Mouse (Mus musculus) heart, embryonic 11.5 days (tissue): Measurements from ENCODE around the gene Plaur. TPM values are rescaled to one million over a fixed set of nuclear protein-coding genes. Genes with fewer than 3 reads are reported as not detected.

Experiments
- ATAC-seq: fragments of 200-750 bp; cut with Nextera tagmentation; replicated peaks from 2 replicates; pipeline ENCODE4 v1.8.0; 2017; ENCODE audit warnings: moderate library complexity; ENCODE audit not compliant: insufficient number of reproducible peaks, low FRiP score, low TSS enrichment
- H3K27ac ChIP-seq: fragments of 300-500 bp; sonication (generic); 2 replicates; pipeline ENCODE4 v1.5.1; 2014; ENCODE audit warnings: mild to moderate bottlenecking, low read depth, low read length
- H3K27me3 ChIP-seq: fragments of 300-500 bp; sonication (generic); 2 replicates; pipeline ENCODE4 v1.6.1; 2014; ENCODE audit warnings: mild to moderate bottlenecking, low read length, mixed read lengths; ENCODE audit not compliant: control insufficient read depth, insufficient read depth
- H3K36me3 ChIP-seq: fragments of 300-500 bp; sonication (generic); 2 replicates; pipeline ENCODE4 v1.6.1; 2014; ENCODE audit warnings: mild to moderate bottlenecking, low read length, moderate library complexity, mixed read lengths; ENCODE audit not compliant: control insufficient read depth, insufficient read depth
- H3K4me1 ChIP-seq: fragments of 300-500 bp; sonication (generic); 2 replicates; pipeline ENCODE4 v1.6.1; 2014; ENCODE audit warnings: low read length; ENCODE audit not compliant: control insufficient read depth, insufficient read depth
- H3K4me2 ChIP-seq: fragments of 300-500 bp; sonication (generic); 2 replicates; pipeline ENCODE4 v1.6.1; 2014; ENCODE audit warnings: mild to moderate bottlenecking, moderate library complexity
- H3K4me3 ChIP-seq: fragments of 300-500 bp; sonication (generic); 2 replicates; pipeline ENCODE4 v1.5.1; 2014; ENCODE audit warnings: low read depth, low read length
- H3K9ac ChIP-seq: fragments of 300-500 bp; sonication (generic); 2 replicates; pipeline ENCODE4 v1.6.1; 2014; ENCODE audit warnings: mild to moderate bottlenecking, low read depth, low read length, moderate library complexity
- H3K9me3 ChIP-seq: fragments of 300-500 bp; sonication (generic); replicated peaks from 2 replicates; pipeline ENCODE4 v1.6.1; 2016; ENCODE audit warnings: low read length; ENCODE audit not compliant: control insufficient read depth
- WGBS: fragments of 180-500 bp; shearing (Covaris S2); extraction: QIAGEN DNeasy Blood & Tissue Kit; methylation state at CpG from one replicate; pipeline ENCODE4 v1.1.7; 2014; ENCODE audit not compliant: insufficient replicate concordance; 5-methylcytosine and 5-hydroxymethylcytosine counted together
- polyA plus RNA-seq: library from polyadenylated mRNA; unstranded; fragments of >200 nt; fragmentation: Nextera tagmentation; extraction: Ambion mirVana; gene quantifications from 2 replicates; pipeline ENCODE4 v1.2.1, GENCODE M21; 2014

Plaur gene
- 5.6 and 6.9 TPM in 2 replicates for polyA plus RNA-seq

DNA sequence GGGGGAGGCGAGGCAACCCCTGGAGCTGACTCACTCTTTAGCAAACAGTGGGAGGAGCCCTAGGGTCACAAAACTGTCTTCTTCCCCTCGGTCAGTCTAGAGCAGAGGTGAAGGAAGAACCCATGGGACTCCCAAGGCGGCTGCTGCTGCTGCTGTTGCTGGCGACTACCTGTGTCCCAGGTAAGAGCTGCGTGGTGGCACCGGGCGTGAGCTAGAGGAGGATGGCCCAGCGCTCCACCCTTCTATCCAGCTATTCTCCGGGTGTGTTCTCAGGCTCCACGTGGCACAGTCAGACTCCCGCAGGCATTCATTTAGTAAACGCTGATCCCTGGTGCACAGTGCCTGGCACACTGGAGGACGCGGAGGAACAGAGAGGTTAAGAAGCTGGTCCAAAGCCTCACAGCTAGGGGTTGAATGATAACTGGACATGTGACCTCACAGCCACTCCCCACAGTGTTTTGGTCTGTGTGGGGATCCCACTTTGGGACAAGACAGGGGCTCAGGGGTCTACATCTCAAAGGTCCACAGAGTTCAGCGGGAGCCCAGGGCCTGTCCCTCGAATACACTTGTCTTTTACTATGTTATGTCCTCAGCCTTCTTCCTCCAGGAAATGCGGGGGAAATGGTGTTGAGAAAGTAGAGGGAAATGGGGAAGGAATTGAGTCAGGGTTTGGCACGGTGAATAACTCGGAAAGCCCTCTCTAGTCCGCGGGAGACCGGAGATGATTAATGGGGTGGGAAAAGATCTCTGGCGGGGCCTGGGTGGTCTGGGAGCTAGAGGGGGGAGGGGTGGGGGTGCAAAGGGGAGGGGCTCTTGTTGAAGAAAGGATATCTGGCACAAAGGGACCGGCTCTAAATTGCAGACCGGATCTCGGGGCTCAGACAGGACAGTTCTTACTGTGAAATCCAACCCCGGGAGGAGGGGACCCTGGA lies at the start of gene Plaur:
Plaur (plus strand) TSS at position 97 of the 932 bp plus-strand sequence.
- peak; percentile 59; the same call in 1 of the 2 replicates for ATAC-seq
- H3K4me2 ChIP-seq, result peak within 1 kb of the TSS; percentile 56
- H3K9me3 ChIP-seq, result no peaks in the 10 kb centered on the region
- H3K4me3 ChIP-seq, result peak within 1 kb of the TSS; percentile 30
- no peaks in the 10 kb centered on the region for H3K36me3 ChIP-seq
- WGBS, result 3% methylated on average over 27 of the region's 27 CpGs
- peak within 1 kb of the TSS; percentile 43; the same call in 1 of the 2 replicates for H3K9ac ChIP-seq
- H3K4me1 ChIP-seq, result peaks cover 10% of the 10 kb centered on the region; the same call in 1 of the 2 replicates
- no peak within 1 kb of the TSS for H3K27ac ChIP-seq
- H3K27me3 ChIP-seq, result no peaks in the 10 kb centered on the region

DNA sequence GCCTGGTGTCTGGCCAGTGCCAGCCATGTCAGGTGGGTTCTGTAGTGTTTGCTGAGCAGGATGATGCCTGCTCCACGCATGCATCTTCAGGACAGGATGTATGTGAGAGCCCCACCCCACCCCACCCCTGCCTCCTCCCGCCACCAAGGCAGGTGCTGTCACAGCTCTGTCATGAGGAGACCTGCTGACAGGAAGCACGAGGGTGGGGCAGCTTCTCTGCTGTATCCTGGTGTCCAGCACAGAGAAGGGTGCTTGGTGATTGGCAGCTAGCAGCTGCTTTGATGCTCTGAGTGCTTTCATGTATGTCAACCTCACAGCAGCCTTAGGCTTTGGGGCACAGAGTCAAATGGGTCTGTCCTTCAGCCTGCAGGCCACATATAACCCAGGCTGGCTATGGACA lies 48.7 kb upstream of the Plaur start:
- H3K4me1 ChIP-seq, result peaks cover 3% of the 10 kb centered on the region; the same call in 1 of the 2 replicates
- no peak for ATAC-seq
- no peaks in the 10 kb centered on the region for H3K27me3 ChIP-seq
- WGBS, result 73% methylated on average over 3 of the region's 3 CpGs
- H3K9me3 ChIP-seq, result no peaks in the 10 kb centered on the region
- no peak overlapping the region for H3K4me3 ChIP-seq
- no peak overlapping the region for H3K27ac ChIP-seq
- no peak overlapping the region for H3K4me2 ChIP-seq
- no peak overlapping the region for H3K9ac ChIP-seq
- H3K36me3 ChIP-seq, result peaks cover 3% of the 10 kb centered on the region; the same call in 1 of the 2 replicates

DNA sequence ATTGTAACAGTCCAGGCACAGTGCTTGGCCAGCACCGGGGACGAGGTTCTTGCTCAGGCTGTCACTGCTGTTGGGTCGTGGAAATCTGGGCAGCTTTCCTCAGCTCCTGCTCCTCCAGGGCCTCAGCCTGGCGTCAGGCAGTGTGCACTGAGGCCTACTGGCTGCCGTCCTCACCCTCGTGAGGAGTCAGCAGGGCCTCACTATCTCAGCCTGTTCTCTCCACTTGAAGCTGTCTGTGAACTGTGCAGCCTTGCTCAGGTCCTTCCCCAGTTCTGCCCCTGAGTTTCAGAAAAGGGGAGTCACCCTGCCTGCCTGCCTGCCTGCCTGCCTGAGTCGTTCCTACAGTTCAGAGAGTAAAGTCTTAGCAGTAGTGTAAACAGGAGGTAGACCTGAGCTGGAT lies 47.0 kb upstream of the Plaur start:
- H3K9ac ChIP-seq, result no peak overlapping the region
- H3K4me3 ChIP-seq, result no peak overlapping the region

DNA sequence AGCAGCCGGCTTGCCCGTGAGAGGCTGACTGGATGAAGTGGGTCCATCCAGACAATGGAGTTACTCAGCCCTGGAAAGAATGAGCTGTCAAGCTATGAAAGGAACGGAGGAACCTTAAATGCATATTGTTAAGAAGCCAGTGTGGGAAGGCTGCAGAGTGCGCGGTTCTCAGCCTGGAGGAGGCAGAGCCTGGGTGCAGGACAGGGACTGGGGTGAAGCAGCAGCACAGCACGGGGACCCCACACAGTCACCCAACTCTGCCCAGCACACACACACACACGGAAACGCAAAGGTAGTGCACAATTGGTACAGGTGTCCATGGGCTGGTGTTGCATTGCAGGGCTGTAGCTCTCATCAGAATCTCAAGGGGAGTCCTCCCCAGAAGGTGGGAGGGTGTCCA lies 42.7 kb upstream of the Plaur start:
- H3K9ac ChIP-seq, result no peak overlapping the region
- no peaks in the 10 kb centered on the region for H3K9me3 ChIP-seq
- peaks cover 5% of the 10 kb centered on the region for H3K36me3 ChIP-seq

More for the DNA sequence above, 47.0 kb upstream of the Plaur start:
- 56% methylated on average over 7 of the region's 7 CpGs for WGBS
- Histone ChIP-seq H3K4me1 (peaks cover 3% of the 10 kb centered on the region; the same call in 1 of the 2 replicates), H3K4me2 (no peak overlapping the region), H3K36me3 (peaks cover 3% of the 10 kb centered on the region; the same call in 1 of the 2 replicates), H3K27me3 (no peaks in the 10 kb centered on the region), H3K27ac (peak overlapping the region; percentile 65), H3K9me3 (no peaks in the 10 kb centered on the region)
- ATAC-seq, result no peak

DNA sequence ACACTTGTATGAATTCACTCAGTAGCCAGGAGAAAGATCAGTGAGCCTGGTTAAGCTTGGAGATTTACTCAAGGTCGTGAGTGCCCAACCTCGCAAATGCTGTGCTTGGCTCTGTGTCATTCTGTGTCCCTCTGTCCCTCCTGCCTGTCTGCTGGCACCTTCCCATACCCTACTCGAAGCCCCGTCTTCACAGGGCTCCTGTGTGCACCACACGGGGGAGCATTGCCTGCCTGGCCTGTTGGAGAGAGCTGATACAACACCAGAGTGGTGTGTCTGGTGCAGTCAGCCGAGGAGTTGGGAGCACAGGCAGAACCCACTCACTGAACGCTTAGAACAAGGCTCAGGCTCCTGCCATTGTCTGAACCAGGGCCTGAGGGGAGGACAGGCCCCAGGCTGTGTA lies 40.6 kb upstream of the Plaur start:
- 70% methylated on average over 7 of the region's 7 CpGs for WGBS
- Histone ChIP-seq H3K9me3 (no peaks in the 10 kb centered on the region), H3K4me1 (peaks cover 4% of the 10 kb centered on the region; the same call in 1 of the 2 replicates), H3K27ac (no peak overlapping the region), H3K4me2 (no peak overlapping the region), H3K9ac (no peak overlapping the region), H3K27me3 (no peaks in the 10 kb centered on the region), H3K36me3 (peaks cover 5% of the 10 kb centered on the region), H3K4me3 (no peak overlapping the region)
- ATAC-seq, result no peak

More for the DNA sequence above, 42.7 kb upstream of the Plaur start:
- Histone ChIP-seq H3K27ac (no peak overlapping the region), H3K4me3 (no peak overlapping the region), H3K27me3 (no peaks in the 10 kb centered on the region), H3K4me1 (peaks cover 2% of the 10 kb centered on the region; the same call in 1 of the 2 replicates), H3K4me2 (no peak overlapping the region)
- ATAC-seq, result no peak
- WGBS, result 73% methylated on average over 8 of the region's 8 CpGs

DNA sequence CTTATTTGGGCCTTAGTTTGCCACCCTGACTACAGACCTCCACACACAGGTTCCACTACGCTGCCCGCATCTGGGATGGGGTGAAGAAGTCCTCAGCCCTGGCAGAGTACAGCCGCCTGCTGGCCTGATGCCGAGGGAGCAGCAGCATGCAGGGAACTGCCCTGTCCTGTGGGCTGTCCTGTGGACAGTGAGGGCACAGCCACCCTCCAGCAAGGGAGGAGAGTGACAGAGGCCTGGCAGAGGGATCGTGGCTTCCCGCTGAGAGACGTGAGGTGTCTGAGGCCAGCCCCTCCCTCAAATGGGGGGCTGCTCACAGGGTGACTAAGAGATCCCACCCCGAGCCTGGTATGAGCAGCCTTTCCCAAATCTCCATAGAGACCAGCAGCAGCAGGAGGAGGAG lies 40.0 kb upstream of the Plaur start:
- Histone ChIP-seq H3K4me2 (no peak overlapping the region), H3K9me3 (no peaks in the 10 kb centered on the region), H3K4me1 (peaks cover 4% of the 10 kb centered on the region; the same call in 1 of the 2 replicates), H3K4me3 (no peak overlapping the region), H3K36me3 (peaks cover 2% of the 10 kb centered on the region; the same call in 1 of the 2 replicates), H3K9ac (no peak overlapping the region), H3K27ac (no peak overlapping the region), H3K27me3 (no peaks in the 10 kb centered on the region)
- no peak for ATAC-seq
- WGBS, result 70% methylated on average over 8 of the region's 8 CpGs

DNA sequence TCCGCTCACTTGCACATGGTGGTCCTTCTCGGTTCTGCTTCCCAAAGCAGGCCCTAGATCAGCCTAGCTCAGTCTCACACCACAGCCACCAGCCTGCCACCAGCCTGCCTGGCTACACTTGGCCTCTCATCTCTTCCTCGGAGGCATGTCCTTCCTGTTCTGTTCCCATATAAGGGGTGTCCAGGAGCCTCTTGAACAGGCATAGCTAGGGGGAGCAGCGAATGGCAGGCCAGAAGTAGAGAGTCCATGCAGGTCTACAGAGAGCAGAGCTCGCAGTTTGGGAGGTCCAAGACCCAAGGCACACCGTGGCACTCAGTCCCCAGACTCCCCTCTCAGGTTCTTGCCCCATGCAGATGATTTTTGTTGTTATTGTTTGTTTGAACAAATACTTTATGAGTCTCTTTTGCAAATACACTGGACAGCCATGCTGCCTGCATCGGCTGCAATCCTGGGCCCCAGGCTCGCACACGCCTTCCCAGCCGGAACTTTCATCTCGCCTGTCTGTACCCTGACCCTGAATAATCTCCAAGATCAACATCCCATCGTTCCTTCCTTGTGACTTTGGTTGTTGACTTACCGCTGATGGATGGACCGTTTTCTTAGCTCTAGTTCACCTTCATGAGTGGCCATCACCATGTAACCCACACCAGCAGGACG lies 39.0 kb upstream of the Plaur start:
- H3K9me3 ChIP-seq, result no peaks in the 10 kb centered on the region
- H3K9ac ChIP-seq, result no peak overlapping the region
- 82% methylated on average over 15 of the region's 15 CpGs for WGBS
- H3K4me3 ChIP-seq, result no peak overlapping the region
- H3K27ac ChIP-seq, result no peak overlapping the region
- H3K4me2 ChIP-seq, result no peak overlapping the region
- peaks cover 2% of the 10 kb centered on the region; the same call in 1 of the 2 replicates for H3K36me3 ChIP-seq
- ATAC-seq, result no peak
- H3K27me3 ChIP-seq, result no peaks in the 10 kb centered on the region
- peaks cover 4% of the 10 kb centered on the region; the same call in 1 of the 2 replicates for H3K4me1 ChIP-seq

DNA sequence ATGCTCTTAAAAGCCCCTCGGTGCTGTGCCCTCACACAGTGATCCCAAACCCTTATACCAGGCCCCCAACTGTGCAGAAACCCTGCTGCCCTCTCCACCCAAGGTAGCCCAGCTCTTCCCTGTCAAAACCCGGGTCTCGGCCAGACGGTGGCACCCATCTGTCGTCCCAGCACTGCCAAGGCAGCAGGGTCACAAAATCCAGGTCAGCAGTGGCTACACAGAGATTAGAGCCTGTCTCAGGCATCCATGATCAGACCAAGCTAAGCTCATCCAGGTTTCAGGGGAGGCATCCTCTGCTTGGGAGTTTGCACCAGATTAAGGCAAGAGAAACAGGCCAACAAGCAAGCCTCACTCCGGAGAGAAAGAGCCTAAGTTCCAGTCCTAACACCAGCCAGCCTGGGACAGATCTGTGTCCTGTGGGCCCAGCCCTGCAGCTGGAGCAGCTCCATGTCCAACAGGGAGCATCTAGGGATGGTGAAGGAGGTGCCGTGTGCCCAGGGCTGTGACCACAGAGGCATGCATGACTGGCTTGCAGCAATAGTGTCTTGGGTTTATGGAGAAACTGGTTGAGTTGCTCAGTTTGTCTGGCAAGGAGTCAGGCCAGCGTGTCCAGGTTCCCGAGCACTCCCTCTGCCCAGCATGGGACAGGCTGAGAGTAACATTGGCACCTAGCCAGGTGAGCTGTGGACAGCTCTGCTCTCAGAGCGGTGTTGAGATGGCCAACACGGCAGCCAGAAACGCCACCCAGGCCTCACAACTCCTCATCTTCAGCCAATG lies 38.1 kb upstream of the Plaur start:
- H3K4me3 ChIP-seq, result no peak overlapping the region
- no peak overlapping the region for H3K9ac ChIP-seq
- peaks cover 4% of the 10 kb centered on the region; the same call in 1 of the 2 replicates for H3K4me1 ChIP-seq
- no peaks in the 10 kb centered on the region for H3K27me3 ChIP-seq
- peaks cover 2% of the 10 kb centered on the region; the same call in 1 of the 2 replicates for H3K36me3 ChIP-seq
- no peak overlapping the region for H3K27ac ChIP-seq
- no peak overlapping the region for H3K4me2 ChIP-seq
- 80% methylated on average over 12 of the region's 12 CpGs for WGBS
- no peak for ATAC-seq
- H3K9me3 ChIP-seq, result no peaks in the 10 kb centered on the region
